Mouse (Mus musculus): ENCODE data around the gene Plekhm3. TPM values are rescaled to one million over a fixed set of nuclear protein-coding genes. Genes with fewer than 3 reads are reported as not detected.

The Plekhm3 gene
- polyA plus RNA-seq, 1 experiment from 2014 or later: 7.6 TPM

- H3K9ac ChIP-seq: no peak overlapping the region
- WGBS: 83% methylated on average over 15 of the region's 15 CpGs
- no peak overlapping the region for H3K27ac ChIP-seq (replicated peaks)
- H3K4me3 ChIP-seq (replicated peaks): no peak overlapping the region
- H3K36me3 ChIP-seq: no peaks in the 10 kb centered on the region
- H3K4me1 ChIP-seq: no peaks in the 10 kb centered on the region
- no peak for ATAC-seq (ENCODE audit: insufficient number of reproducible peaks, low FRiP score, low TSS enrichment, low read depth)
- H3K9me3 ChIP-seq (replicated peaks): no peaks in the 10 kb centered on the region
- no peak overlapping the region for H3K4me2 ChIP-seq (replicated peaks)
- H3K27me3 ChIP-seq: no peaks in the 10 kb centered on the region
Measured at GRCm38 (mm10) chr1:64927437-64928274, 29.0 kb downstream of the Plekhm3 start.

GRCm38 (mm10) chr1:64925594-64925993 lies 31.0 kb downstream of the Plekhm3 start:
- ATAC-seq (ENCODE audit: insufficient number of reproducible peaks, low FRiP score, low TSS enrichment, low read depth): no peak
- 89% methylated on average over 3 of the region's 3 CpGs for WGBS
- H3K27me3 ChIP-seq: no peaks in the 10 kb centered on the region
- H3K4me2 ChIP-seq (replicated peaks): no peak overlapping the region
- H3K9ac ChIP-seq: no peak overlapping the region
- H3K36me3 ChIP-seq: 0 out of 2 replicates have a peak, but pooled peaks cover 5% of the 10 kb centered on the region
- H3K9me3 ChIP-seq (replicated peaks): no peaks in the 10 kb centered on the region
- H3K27ac ChIP-seq (replicated peaks): no peak overlapping the region
- H3K4me1 ChIP-seq: no peaks in the 10 kb centered on the region
- no peak overlapping the region for H3K4me3 ChIP-seq (replicated peaks)

GRCm38 (mm10) chr1:64924283-64924682 lies 32.3 kb downstream of the Plekhm3 start:
- no peak overlapping the region for H3K4me2 ChIP-seq (replicated peaks)
- H3K4me1 ChIP-seq: peaks cover 3% of the 10 kb centered on the region; the same call in 1 of the 2 replicates
- no peaks in the 10 kb centered on the region for H3K27me3 ChIP-seq
- H3K9me3 ChIP-seq (replicated peaks): no peaks in the 10 kb centered on the region
- H3K27ac ChIP-seq (replicated peaks): no peak overlapping the region
- WGBS: 87% methylated on average over 12 of the region's 12 CpGs
- H3K9ac ChIP-seq: no peak overlapping the region
- 0 out of 2 replicates have a peak, but pooled peaks cover 5% of the 10 kb centered on the region for H3K36me3 ChIP-seq
- no peak overlapping the region for H3K4me3 ChIP-seq (replicated peaks)
- ATAC-seq (ENCODE audit: insufficient number of reproducible peaks, low FRiP score, low TSS enrichment, low read depth): no peak

- Histone ChIP-seq H3K36me3 (0 out of 2 replicates have a peak, but pooled peaks cover 5% of the 10 kb centered on the region), H3K9ac (no peak overlapping the region), H3K4me3 (replicated peaks) (no peak overlapping the region), H3K27ac (replicated peaks) (no peak overlapping the region), H3K4me1 (peaks cover 7% of the 10 kb centered on the region; the same call in 1 of the 2 replicates), H3K27me3 (no peaks in the 10 kb centered on the region), H3K9me3 (replicated peaks) (no peaks in the 10 kb centered on the region), H3K4me2 (replicated peaks) (no peak overlapping the region)
- 48% methylated on average over 14 of the region's 14 CpGs for WGBS
- ATAC-seq (ENCODE audit: insufficient number of reproducible peaks, low FRiP score, low TSS enrichment, low read depth): no peak
Measured at GRCm38 (mm10) chr1:64918810-64919528, 37.7 kb downstream of the Plekhm3 start.

- no peaks in the 10 kb centered on the region for H3K27me3 ChIP-seq
- peaks cover 7% of the 10 kb centered on the region; the same call in 1 of the 2 replicates for H3K4me1 ChIP-seq
- no peaks in the 10 kb centered on the region for H3K9me3 ChIP-seq (replicated peaks)
- 66% methylated on average over 7 of the region's 7 CpGs for WGBS
- H3K36me3 ChIP-seq: 0 out of 2 replicates have a peak, but pooled peaks cover 5% of the 10 kb centered on the region
- H3K4me3 ChIP-seq (replicated peaks): no peak overlapping the region
- H3K9ac ChIP-seq: no peak overlapping the region
- H3K4me2 ChIP-seq (replicated peaks): no peak overlapping the region
- no peak overlapping the region for H3K27ac ChIP-seq (replicated peaks)
- ATAC-seq (ENCODE audit: insufficient number of reproducible peaks, low FRiP score, low TSS enrichment, low read depth): no peak
Measured at GRCm38 (mm10) chr1:64917966-64918365, 38.7 kb downstream of the Plekhm3 start.

- H3K27me3 ChIP-seq: no peaks in the 10 kb centered on the region
- H3K4me1 ChIP-seq: peaks cover 7% of the 10 kb centered on the region; the same call in 1 of the 2 replicates
- 0 out of 2 replicates have a peak, but pooled peaks cover 5% of the 10 kb centered on the region for H3K36me3 ChIP-seq
- H3K4me3 ChIP-seq (replicated peaks): no peak overlapping the region
- 30% methylated on average over 5 of the region's 5 CpGs for WGBS
- H3K9me3 ChIP-seq (replicated peaks): no peaks in the 10 kb centered on the region
- ATAC-seq (ENCODE audit: insufficient number of reproducible peaks, low FRiP score, low TSS enrichment, low read depth): no peak
- H3K9ac ChIP-seq: no peak overlapping the region
- H3K27ac ChIP-seq (replicated peaks): no peak overlapping the region
- H3K4me2 ChIP-seq (replicated peaks): no peak overlapping the region
Measured at GRCm38 (mm10) chr1:64916884-64917507, 39.6 kb downstream of the Plekhm3 start.

- no peak overlapping the region for H3K4me3 ChIP-seq (replicated peaks)
- 88% methylated on average over 3 of the region's 3 CpGs for WGBS
Measured at GRCm38 (mm10) chr1:64914356-64914755, 42.3 kb downstream of the Plekhm3 start.

GRCm38 (mm10) chr1:64907740-64908139 lies 48.9 kb downstream of the Plekhm3 start:
- Histone ChIP-seq H3K9ac (no peak overlapping the region), H3K9me3 (replicated peaks) (no peaks in the 10 kb centered on the region), H3K4me1 (no peaks in the 10 kb centered on the region), H3K4me2 (replicated peaks) (no peak overlapping the region), H3K4me3 (replicated peaks) (no peak overlapping the region), H3K27ac (replicated peaks) (no peak overlapping the region), H3K27me3 (no peaks in the 10 kb centered on the region), H3K36me3 (no peaks in the 10 kb centered on the region)
- 79% methylated on average over 2 of the region's 2 CpGs for WGBS
- ATAC-seq (ENCODE audit: insufficient number of reproducible peaks, low FRiP score, low TSS enrichment, low read depth): no peak

More at GRCm38 (mm10) chr1:64914356-64914755, 42.3 kb downstream of the Plekhm3 start:
- H3K36me3 ChIP-seq: no peaks in the 10 kb centered on the region
- H3K4me2 ChIP-seq (replicated peaks): no peak overlapping the region
- no peak for ATAC-seq (ENCODE audit: insufficient number of reproducible peaks, low FRiP score, low TSS enrichment, low read depth)
- H3K9me3 ChIP-seq (replicated peaks): no peaks in the 10 kb centered on the region
- no peak overlapping the region for H3K9ac ChIP-seq
- H3K4me1 ChIP-seq: peaks cover 5% of the 10 kb centered on the region; the same call in 1 of the 2 replicates
- H3K27ac ChIP-seq (replicated peaks): no peak overlapping the region
- H3K27me3 ChIP-seq: no peaks in the 10 kb centered on the region

GRCm38 (mm10) chr1:64906226-64906625 lies 50.4 kb downstream of the Plekhm3 start:
- Histone ChIP-seq H3K4me3 (replicated peaks) (no peak overlapping the region), H3K9ac (no peak overlapping the region), H3K4me2 (replicated peaks) (no peak overlapping the region), H3K4me1 (no peaks in the 10 kb centered on the region), H3K36me3 (no peaks in the 10 kb centered on the region), H3K27me3 (no peaks in the 10 kb centered on the region), H3K27ac (replicated peaks) (no peak overlapping the region), H3K9me3 (replicated peaks) (no peaks in the 10 kb centered on the region)
- WGBS: 69% methylated on average over 1 of the region's 1 CpGs
- no peak for ATAC-seq (ENCODE audit: insufficient number of reproducible peaks, low FRiP score, low TSS enrichment, low read depth)

- H3K4me2 ChIP-seq (replicated peaks): no peak overlapping the region
- WGBS: 66% methylated on average over 4 of the region's 4 CpGs
- no peak overlapping the region for H3K4me3 ChIP-seq (replicated peaks)
- no peaks in the 10 kb centered on the region for H3K36me3 ChIP-seq
- H3K27ac ChIP-seq (replicated peaks): no peak overlapping the region
- H3K4me1 ChIP-seq: no peaks in the 10 kb centered on the region
- no peak overlapping the region for H3K9ac ChIP-seq
- no peaks in the 10 kb centered on the region for H3K27me3 ChIP-seq
- H3K9me3 ChIP-seq (replicated peaks): no peaks in the 10 kb centered on the region
- ATAC-seq (ENCODE audit: insufficient number of reproducible peaks, low FRiP score, low TSS enrichment, low read depth): no peak
Measured at GRCm38 (mm10) chr1:64903415-64903814, 53.2 kb downstream of the Plekhm3 start.

GRCm38 (mm10) chr1:64902804-64903203 lies 53.8 kb downstream of the Plekhm3 start:
- no peaks in the 10 kb centered on the region for H3K27me3 ChIP-seq
- ATAC-seq (ENCODE audit: insufficient number of reproducible peaks, low FRiP score, low TSS enrichment, low read depth): no peak
- no peaks in the 10 kb centered on the region for H3K36me3 ChIP-seq
- no peak overlapping the region for H3K9ac ChIP-seq
- 76% methylated on average over 2 of the region's 2 CpGs for WGBS
- H3K27ac ChIP-seq (replicated peaks): no peak overlapping the region
- H3K4me2 ChIP-seq (replicated peaks): no peak overlapping the region
- H3K4me1 ChIP-seq: no peaks in the 10 kb centered on the region
- no peaks in the 10 kb centered on the region for H3K9me3 ChIP-seq (replicated peaks)
- H3K4me3 ChIP-seq (replicated peaks): no peak overlapping the region

All from embryonic facial prominence, embryonic 15.5 days (tissue).